Mouse (Mus musculus) ovary, postnatal 14 days (tissue): ENCODE results near the gene Mthfd2l.
A peak's percentile ranks its signal among the peaks of the same experiment; 100 is the strongest.

ENCODE experiments used
- DNase-seq: peaks from one replicate; pipeline ENCODE4 v3.0.0; 2022; ENCODE audit warnings: low spot score

The Mthfd2l gene

DNA sequence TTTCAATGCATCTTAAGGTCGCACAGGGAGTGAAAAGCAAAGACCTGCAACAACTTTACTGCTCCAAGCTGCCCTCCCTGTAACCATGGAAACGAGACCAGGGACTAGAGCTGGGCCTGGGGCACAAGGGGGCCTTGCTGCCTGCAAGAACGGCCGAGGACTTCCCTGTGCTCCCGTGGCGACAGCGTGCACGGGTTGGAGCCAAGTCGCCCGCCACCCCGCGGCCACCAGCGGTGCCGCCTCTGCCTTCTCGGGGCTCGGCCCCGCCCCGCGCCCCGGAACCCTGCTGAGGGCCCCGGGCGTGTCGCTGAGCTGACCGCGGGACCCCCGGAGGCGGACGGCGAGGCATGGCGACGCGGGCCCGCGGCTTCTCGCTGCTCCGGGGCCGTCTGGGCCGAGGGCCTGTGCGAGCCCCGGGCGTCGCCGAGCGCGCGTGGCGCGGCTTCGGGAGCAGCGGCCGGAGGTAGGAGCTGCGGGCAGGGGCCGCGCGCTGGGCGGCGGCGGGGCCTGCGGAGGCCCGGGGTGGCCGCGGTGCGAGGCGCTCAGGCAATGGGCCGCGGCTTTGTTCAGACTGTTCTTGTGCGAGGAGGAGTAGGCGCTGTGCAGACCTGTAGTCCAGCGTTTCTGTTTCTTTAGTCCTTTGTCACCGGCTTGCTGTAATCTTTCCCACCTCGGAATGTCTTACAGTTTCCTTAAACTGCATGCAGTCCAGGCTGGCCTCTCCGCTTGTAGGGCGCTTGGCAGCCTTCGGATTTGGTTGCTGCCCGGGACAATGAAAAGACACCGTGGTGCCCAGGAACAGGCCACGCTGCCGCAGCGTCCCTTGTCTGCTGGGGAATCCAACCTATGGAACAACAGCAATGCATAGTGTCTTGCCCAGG lies at the start of gene Mthfd2l:
Mthfd2l (plus strand) TSS at position 147 of the 881 bp plus-strand sequence.
- peak; percentile 81 for DNase-seq

GRCm38 (mm10) chr5:90881682-90882081 lies 49.2 kb upstream of the Mthfd2l start:
- DNase-seq = no peak

GRCm38 (mm10) chr5:90882146-90882545 lies 48.8 kb upstream of the Mthfd2l start:
- no peak for DNase-seq

GRCm38 (mm10) chr5:90884628-90885242 lies 46.2 kb upstream of the Mthfd2l start:
- DNase-seq = no peak

DNA sequence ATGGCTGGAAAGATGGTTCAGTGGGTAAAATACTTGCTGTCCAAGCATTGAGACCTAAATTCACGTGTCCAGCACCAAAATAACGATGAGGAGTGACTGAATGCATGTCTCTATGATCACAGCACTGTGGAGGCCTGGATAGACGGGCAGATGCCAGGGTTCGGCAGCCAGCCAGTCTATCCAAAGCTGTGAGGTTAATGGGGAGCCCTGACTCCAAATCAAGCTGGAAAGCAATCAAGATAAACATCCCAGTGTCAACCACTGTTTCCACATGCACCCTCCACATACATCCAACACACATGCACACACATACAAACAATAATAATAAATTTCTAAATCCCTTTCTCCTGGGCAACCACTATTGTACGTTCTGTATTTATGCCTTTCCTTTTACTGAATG lies 42.3 kb upstream of the Mthfd2l start:
- no peak for DNase-seq

DNA sequence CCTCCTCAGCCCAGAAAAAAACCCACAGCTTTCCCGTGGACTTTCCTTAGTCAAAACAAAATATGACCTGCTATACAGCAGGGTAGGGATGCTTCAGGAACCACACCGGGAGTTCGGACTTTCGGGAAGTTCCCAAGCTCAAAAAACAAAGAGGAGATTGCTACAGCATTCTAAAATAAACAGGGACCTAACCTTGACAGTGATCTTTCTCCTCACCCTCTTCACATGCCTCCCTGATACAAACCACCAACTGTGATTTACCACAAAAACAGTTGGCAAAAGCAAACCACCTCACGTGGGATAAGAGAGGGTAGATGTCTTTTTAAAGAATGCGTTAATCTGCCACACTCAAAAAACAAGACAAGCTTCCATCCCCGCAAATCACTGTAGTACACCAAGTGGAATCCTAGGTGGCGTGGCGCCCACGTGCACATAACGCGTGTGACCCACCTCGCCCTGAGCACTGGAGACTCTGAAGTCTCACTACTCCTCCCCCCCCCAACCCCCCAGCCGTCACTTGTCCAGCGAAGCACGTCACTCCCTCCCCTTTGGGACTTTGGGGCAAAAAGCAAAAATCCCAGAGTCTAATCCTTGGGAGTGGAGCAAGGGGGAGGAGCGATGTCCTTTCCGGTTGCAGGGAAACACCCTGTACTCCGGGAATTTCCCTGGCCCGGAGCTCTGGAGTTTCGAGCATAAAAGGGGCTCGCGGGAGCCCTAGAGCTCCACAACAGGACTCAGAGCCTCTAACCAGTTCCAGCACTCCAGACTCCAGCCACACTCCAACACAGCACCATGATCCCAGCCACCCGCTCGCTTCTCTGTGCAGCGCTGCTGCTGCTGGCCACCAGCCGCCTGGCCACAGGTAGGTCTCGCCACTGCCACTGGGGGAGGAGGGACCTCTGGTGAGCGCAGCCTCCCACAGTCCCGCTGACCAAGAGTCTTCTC lies 40.1 kb upstream of the Mthfd2l start, which contains the start of gene Cxcl1:
Cxcl1 (plus strand) TSS at position 723 of the 945 bp plus-strand sequence.
- peak; percentile 9 for DNase-seq

DNA sequence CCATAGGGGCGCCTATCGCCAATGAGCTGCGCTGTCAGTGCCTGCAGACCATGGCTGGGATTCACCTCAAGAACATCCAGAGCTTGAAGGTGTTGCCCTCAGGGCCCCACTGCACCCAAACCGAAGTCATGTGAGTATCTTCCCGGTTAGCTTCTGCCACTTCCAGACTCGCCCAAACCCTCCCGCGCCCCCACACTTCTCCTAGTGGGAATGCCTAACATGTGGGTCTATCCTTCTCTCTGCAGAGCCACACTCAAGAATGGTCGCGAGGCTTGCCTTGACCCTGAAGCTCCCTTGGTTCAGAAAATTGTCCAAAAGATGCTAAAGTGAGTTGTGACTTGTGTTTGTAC lies 39.5 kb upstream of the Mthfd2l start:
- DNase-seq = no peak

DNA sequence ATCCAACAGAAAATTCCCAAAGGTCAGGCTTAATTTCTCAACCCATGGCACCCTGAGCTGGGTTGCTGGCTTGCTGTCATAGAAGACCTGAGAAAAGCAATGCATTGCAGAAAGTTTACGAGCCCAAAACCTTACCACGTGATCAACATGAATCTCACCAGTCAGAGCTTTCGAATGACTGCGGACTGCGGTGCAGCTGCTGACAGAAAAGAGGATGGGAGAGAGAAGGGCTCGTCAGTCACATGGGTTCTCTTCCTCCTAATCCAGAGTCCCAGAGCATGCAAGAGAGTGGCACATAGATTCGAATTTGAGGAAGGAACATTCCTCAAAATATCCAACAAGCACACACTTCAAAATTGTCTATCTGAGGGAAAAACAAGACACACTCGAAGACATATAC lies 36.7 kb upstream of the Mthfd2l start:
- no peak for DNase-seq

GRCm38 (mm10) chr5:90897429-90897828 lies 33.5 kb upstream of the Mthfd2l start:
- no peak for DNase-seq

DNA sequence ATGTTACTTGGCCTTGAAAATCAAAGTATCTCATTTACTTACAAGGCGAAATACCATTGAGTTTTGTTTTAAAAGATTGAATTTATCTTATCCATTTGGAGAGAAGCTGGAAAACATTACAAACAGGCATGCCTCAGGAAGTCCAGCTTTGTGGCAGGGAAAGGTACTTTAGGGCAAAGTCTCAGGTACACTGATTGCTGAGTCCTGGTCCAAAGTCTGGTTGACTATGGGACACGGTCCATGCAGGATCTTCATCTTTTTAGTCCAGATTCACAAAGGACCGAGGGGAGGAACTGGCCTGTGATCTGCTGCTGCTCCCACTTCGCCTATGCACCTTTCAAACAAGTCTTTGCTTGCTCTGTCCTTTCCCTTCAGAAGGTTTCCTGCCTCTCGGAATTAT lies 31.6 kb upstream of the Mthfd2l start:
- no peak for DNase-seq

DNA sequence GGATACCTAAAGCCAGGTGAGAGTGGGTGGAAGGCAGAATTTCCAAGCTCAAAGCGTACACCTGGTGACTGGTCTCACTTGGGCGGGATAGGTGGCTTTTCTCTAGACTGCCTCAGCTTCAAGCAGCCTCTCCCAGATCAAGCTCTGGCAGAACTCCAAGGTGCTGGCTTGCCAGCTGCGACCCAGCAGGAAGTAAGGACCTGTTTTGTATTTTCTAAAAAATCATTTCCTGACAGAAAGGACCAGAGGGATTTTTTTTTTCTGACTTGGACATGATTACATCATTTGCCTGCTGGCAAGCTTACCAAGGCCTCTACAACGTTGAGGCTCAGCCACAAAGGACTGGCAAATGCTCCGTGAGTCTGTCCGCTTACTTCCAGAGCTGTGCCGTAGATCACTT lies 30.8 kb upstream of the Mthfd2l start:
- peak; percentile 28 for DNase-seq

- no peak for DNase-seq
Measured at GRCm38 (mm10) chr5:90900688-90901087, 30.2 kb upstream of the Mthfd2l start.

GRCm38 (mm10) chr5:90902380-90903260 lies 28.3 kb upstream of the Mthfd2l start:
- DNase-seq = no peak

DNA sequence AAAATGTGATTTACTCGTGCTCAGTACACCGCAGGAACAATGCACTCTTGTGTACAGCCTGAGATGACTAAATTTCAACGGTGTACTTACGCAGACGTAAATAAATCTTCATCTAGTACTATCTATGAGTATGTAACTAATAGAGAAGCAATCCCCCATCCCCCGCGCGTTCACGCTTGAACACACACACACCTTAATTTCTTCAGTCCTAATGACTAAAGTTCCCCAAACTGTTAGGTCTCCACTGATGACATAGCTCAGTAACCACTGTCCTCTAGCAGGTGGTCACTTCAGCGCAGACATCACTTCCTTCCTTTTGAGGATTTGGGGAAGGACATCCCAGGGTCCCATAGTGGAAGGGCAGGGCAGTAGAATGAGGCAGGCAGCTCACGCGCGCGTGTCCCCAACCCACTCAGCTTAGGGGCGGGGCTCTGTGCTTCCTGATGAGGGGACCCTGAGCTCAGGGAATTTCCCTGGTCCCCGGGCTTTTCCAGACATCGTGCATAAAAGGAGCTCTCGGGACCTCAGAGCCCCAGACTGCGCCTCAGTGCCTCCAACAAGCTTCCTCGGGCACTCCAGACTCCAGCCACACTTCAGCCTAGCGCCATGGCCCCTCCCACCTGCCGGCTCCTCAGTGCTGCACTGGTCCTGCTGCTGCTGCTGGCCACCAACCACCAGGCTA lies 27.4 kb upstream of the Mthfd2l start, which contains the start of gene Cxcl2:
Cxcl2 (plus strand) TSS at position 533 of the 682 bp plus-strand sequence.
- DNase-seq = no peak

- DNase-seq = peak; percentile 43
Measured at GRCm38 (mm10) chr5:90908983-90909382, 21.9 kb upstream of the Mthfd2l start.

- no peak for DNase-seq
Measured at GRCm38 (mm10) chr5:90919495-90919894, 11.4 kb upstream of the Mthfd2l start.

DNA sequence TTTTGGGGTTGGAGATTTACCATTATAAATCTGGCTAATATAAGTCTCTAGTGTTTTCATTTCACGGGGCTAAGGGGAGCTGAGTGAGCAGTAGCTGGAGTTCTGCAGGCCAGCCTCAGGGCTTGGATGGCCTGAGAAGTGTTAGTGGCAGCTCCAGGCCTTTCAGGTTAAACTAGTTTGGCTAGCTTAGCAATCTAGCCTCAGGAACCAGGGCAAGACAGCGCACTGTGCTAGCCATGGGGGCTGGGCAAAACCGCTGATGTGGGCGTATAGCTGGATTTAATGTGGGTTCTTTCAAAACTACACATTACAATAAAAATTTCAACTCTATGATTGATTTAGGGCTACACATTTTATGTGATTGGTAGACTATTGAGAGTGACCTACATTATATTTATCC lies 8.0 kb upstream of the Mthfd2l start:
- DNase-seq = no peak

GRCm38 (mm10) chr5:90930546-90930945 lies 371 bp upstream of the Mthfd2l start:
- no peak for DNase-seq

DNA sequence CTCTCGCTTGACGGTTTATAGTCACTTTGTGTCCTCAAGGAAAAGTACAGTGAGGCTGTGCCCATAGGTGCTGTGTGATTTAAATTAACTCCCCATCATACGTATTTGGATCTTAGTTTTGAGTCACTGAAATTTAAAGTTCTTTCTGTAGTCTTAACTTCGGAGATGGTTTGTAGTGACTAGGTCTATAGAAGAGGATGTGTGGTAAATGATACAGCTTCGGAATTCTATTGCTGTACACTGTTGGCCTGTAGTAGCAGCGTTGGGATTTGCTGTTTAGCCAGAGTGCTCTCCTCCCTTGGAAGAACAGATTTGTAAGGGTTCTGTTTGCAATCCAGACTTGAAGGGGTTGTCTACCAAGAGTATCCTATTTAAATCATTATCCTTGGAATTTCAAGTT lies 994 bp downstream of the Mthfd2l start:
- DNase-seq = no peak

DNA sequence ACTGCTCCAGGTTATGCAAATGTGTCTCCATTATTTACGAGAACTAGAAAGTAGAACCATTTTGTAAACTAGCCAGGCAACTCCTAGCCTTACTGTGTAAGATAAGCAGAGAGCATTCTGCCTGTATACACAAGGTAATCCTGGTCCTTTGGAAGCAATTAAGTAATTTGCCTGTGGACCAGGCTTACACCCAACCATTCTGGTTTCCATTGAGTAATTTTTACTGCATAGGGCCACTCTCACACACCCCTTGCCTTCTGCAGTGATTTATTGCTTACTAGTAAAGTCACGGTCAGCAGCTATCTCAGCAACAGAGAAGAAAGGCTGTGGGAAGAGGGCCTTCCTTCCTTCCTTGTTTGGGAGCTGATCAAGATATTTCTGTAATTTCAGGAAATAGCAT lies 5.8 kb downstream of the Mthfd2l start:
- no peak for DNase-seq

DNA sequence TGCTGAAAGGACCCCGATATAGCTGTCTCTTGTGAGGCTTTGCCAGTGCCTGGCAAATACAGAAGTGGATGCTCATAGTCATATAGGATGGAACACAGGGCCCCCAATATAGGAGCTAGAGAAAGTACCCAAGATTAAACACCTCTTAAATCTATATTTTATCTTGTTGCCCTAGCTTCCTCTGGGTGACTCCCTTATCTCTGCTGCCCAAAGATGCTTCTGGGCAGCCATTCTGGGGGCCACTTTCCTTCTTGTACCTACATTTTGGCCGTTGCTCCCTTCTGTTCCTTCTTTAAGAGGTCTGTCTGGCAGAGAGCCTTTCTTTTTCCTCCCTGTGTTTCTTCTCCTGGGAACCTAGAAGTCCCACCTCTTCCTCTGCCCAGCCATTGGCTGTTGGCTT lies 14.5 kb downstream of the Mthfd2l start:
- no peak for DNase-seq
